Mouse (Mus musculus) heart, embryonic 10.5 days (tissue): Measurements from ENCODE around the gene Ywhab. TPM values are rescaled to one million over a fixed set of nuclear protein-coding genes. Genes with fewer than 3 reads are reported as not detected.

Experiments used
- DNase-seq: peaks from one replicate; pipeline ENCODE4 v3.0.0-alpha.2; 2017; ENCODE audit warnings: low spot score
- H3K27ac ChIP-seq: fragments of 300-500 bp; sonication (generic); 2 replicates; pipeline ENCODE4 v1.5.1; 2016; ENCODE audit warnings: mild to moderate bottlenecking
- H3K27me3 ChIP-seq: fragments of 300-500 bp; sonication (generic); 2 replicates; pipeline ENCODE4 v1.6.1; 2016; ENCODE audit warnings: mild to moderate bottlenecking; ENCODE audit not compliant: poor library complexity, insufficient read depth, severe bottlenecking
- H3K36me3 ChIP-seq: fragments of 300-500 bp; sonication (generic); 2 replicates; pipeline ENCODE4 v1.6.1; 2016; ENCODE audit warnings: mild to moderate bottlenecking, moderate library complexity
- H3K4me1 ChIP-seq: fragments of 300-500 bp; sonication (generic); 2 replicates; pipeline ENCODE4 v1.6.1; 2016; ENCODE audit warnings: mild to moderate bottlenecking
- H3K4me3 ChIP-seq: fragments of 300-500 bp; sonication (generic); 2 replicates; pipeline ENCODE4 v1.5.1; 2016; ENCODE audit warnings: mild to moderate bottlenecking, moderate library complexity
- H3K9me3 ChIP-seq: fragments of 300-500 bp; sonication (generic); 2 replicates; pipeline ENCODE4 v1.6.1; 2016; ENCODE audit warnings: mild to moderate bottlenecking, moderate library complexity
- WGBS: fragments of 180-500 bp; shearing (Covaris S2); methylation state at CpG from one replicate; pipeline ENCODE4 v1.1.7; 2016; 5-methylcytosine and 5-hydroxymethylcytosine counted together
- polyA plus RNA-seq: library from polyadenylated mRNA; unstranded; fragments of >200 nt; fragmentation: Nextera tagmentation; extraction: Ambion mirVana; gene quantifications from 2 replicates; pipeline ENCODE4 v1.2.1, GENCODE M21; 2016

Ywhab gene
- polyA plus RNA-seq, 1 experiment from 2014 or later, result 296 TPM

DNA sequence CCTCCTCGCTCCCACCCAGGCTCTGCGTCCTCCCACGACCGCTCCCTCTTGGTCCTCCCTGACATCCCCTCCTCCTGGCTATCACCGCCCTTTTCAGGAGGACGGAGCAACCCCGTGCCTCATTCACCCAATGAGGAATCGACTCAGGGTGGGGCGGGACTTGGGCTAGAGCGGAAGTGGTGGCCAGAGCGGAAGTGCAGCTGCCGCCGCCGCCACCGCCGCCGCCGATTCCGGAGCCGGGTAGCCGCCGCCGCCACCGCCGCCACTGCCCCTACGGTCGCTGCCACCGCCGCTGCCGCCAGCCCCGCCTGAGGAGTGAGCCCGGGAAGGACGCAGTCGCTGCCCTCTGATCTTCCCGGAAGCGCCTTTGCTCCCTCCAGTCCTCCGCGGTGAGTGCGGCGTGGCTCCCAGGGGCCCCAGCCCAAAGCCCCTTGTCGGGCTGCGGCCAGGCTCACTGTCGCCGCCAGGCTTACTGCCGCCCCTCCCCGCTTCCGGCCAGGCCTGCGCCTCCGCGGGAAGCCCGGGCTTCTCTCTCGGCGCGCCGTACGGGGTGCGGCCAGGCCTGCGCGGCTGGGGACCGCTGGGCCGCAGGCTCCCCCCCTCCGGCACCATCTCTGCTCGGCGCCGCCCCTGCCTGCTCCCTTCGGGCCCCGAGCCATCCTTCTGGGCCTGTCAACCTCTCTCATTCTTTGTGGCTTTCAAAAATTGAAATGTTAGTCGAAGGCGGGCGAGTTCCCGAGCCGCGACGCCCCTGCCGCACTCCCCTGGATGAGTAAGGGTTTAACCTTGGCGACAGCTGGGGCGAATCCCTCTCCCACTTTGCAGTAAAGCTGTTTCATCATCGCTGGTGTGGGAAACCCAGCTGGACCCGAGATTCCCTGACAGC lies 460 bp downstream of the Ywhab start:
- H3K4me1 ChIP-seq, result peaks cover 27% of the 10 kb centered on the region
- peaks cover 11% of the 10 kb centered on the region for H3K36me3 ChIP-seq
- H3K27ac ChIP-seq, result peak overlapping the region; percentile 98
- WGBS, result under 1% methylated on average over 69 of the region's 79 CpGs
- peak; percentile 99 for DNase-seq
- H3K9me3 ChIP-seq, result no peaks in the 10 kb centered on the region
- H3K27me3 ChIP-seq, result no peaks in the 10 kb centered on the region
- H3K4me3 ChIP-seq, result peak overlapping the region; percentile 98

GRCm38 (mm10) chr2:163996275-163996674 lies 1.5 kb downstream of the Ywhab start:
- 79% methylated on average over 6 of the region's 6 CpGs for WGBS
- Histone ChIP-seq H3K4me1 (peaks cover 29% of the 10 kb centered on the region), H3K27ac (peak overlapping the region; percentile 98)

GRCm38 (mm10) chr2:163996899-163997298 lies 2.1 kb downstream of the Ywhab start:
- Histone ChIP-seq H3K27me3 (no peaks in the 10 kb centered on the region), H3K36me3 (peaks cover 11% of the 10 kb centered on the region), H3K4me1 (peaks cover 33% of the 10 kb centered on the region), H3K9me3 (no peaks in the 10 kb centered on the region), H3K4me3 (no peak overlapping the region), H3K27ac (no peak overlapping the region)
- DNase-seq, result no peak
- WGBS, result 68% methylated on average over 5 of the region's 5 CpGs

More at GRCm38 (mm10) chr2:163996275-163996674, 1.5 kb downstream of the Ywhab start:
- Histone ChIP-seq H3K9me3 (no peaks in the 10 kb centered on the region), H3K36me3 (peaks cover 11% of the 10 kb centered on the region), H3K4me3 (peak overlapping the region; percentile 98), H3K27me3 (no peaks in the 10 kb centered on the region)
- no peak for DNase-seq

GRCm38 (mm10) chr2:163998981-163999380 lies 4.2 kb downstream of the Ywhab start:
- 93% methylated on average over 6 of the region's 6 CpGs for WGBS

DNA sequence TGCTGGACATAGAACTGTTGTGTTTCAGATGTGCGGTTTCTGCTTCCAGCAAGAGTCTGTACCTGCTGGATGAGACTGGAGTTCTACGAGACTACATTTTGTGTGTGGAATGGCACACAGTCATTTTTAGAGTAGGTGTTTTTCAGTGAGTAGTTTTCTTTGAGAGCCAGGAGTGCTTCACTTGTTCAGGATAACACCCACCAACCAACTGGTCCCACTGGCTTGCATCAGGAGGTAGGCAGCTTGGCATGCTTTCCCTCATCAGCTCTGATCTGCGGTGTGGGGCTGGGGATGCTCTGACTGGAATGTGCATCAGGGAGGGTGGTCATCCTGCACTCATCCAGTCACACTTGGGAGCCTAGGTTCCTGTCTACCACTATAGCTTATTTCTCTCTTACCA lies 7.9 kb downstream of the Ywhab start:
- no peaks in the 10 kb centered on the region for H3K9me3 ChIP-seq
- WGBS, result 90% methylated on average over 3 of the region's 3 CpGs
- no peaks in the 10 kb centered on the region for H3K27me3 ChIP-seq
- no peak overlapping the region for H3K27ac ChIP-seq
- no peak for DNase-seq
- H3K4me1 ChIP-seq, result peaks cover 47% of the 10 kb centered on the region
- H3K4me3 ChIP-seq, result no peak overlapping the region
- H3K36me3 ChIP-seq, result peaks cover 10% of the 10 kb centered on the region

More at GRCm38 (mm10) chr2:163998981-163999380, 4.2 kb downstream of the Ywhab start:
- H3K4me1 ChIP-seq, result peaks cover 42% of the 10 kb centered on the region
- H3K36me3 ChIP-seq, result peaks cover 11% of the 10 kb centered on the region
- no peak for DNase-seq
- H3K9me3 ChIP-seq, result no peaks in the 10 kb centered on the region
- no peak overlapping the region for H3K27ac ChIP-seq
- no peak overlapping the region for H3K4me3 ChIP-seq
- H3K27me3 ChIP-seq, result no peaks in the 10 kb centered on the region

DNA sequence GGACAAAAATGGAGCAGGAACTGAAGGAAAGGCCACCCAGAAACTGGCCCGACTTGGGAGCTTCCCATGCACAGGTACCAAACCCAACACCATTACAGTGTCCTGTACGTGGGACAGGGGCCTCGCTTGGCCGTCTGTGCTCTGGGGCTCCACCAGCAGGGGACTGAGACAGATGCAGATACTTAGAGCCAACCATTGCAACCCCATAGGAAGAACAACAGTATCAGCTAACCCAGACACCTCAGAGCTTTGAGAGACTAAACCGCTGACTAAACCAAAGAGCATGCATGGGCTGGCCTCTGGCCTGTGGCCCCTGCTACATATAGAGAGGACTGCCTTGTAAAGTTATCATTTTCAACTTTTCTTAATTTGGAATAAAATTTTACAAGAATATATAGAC lies 9.7 kb downstream of the Ywhab start:
- 60% methylated on average over 5 of the region's 5 CpGs for WGBS
- no peak for DNase-seq
- no peaks in the 10 kb centered on the region for H3K36me3 ChIP-seq
- H3K27me3 ChIP-seq, result no peaks in the 10 kb centered on the region
- peaks cover 56% of the 10 kb centered on the region for H3K4me1 ChIP-seq
- H3K27ac ChIP-seq, result no peak overlapping the region
- no peak overlapping the region for H3K4me3 ChIP-seq
- no peaks in the 10 kb centered on the region for H3K9me3 ChIP-seq

DNA sequence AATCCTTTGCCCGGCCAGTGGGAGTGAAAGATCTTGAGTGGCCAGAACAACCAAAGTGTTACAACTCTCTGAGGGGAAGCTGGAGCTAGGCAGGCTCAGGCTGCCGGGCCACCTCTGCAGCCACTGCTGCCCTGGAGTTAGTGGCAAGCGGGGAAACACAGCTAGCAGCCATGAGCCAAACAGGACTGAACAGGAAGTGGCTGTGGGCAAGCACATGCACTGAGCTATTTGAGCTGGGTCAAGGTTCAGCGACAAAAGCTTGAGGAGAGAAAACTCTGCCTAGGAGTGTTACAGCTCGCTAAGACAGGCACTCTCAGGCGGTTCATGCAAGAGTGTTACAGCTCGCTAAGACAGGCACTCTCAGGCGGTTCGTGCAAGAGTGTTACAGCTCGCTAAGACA lies 12.2 kb downstream of the Ywhab start:
- no peak for DNase-seq
- Histone ChIP-seq H3K27me3 (no peaks in the 10 kb centered on the region), H3K4me3 (0 out of 2 replicates have a peak overlapping the region, but pooled peaks have one; percentile 8), H3K36me3 (peaks cover 10% of the 10 kb centered on the region), H3K27ac (peak overlapping the region; percentile 52), H3K4me1 (peaks cover 51% of the 10 kb centered on the region), H3K9me3 (no peaks in the 10 kb centered on the region)
- 60% methylated on average over 10 of the region's 10 CpGs for WGBS

- H3K4me3 ChIP-seq, result no peak overlapping the region
- peaks cover 16% of the 10 kb centered on the region for H3K36me3 ChIP-seq
- no peak for DNase-seq
- H3K27me3 ChIP-seq, result no peaks in the 10 kb centered on the region
- 89% methylated on average over 8 of the region's 8 CpGs for WGBS
- H3K27ac ChIP-seq, result no peak overlapping the region
- peaks cover 51% of the 10 kb centered on the region for H3K4me1 ChIP-seq
- no peaks in the 10 kb centered on the region for H3K9me3 ChIP-seq
These were observed 12.8 kb downstream of the Ywhab start for GRCm38 (mm10) chr2:164007547-164007946.

DNA sequence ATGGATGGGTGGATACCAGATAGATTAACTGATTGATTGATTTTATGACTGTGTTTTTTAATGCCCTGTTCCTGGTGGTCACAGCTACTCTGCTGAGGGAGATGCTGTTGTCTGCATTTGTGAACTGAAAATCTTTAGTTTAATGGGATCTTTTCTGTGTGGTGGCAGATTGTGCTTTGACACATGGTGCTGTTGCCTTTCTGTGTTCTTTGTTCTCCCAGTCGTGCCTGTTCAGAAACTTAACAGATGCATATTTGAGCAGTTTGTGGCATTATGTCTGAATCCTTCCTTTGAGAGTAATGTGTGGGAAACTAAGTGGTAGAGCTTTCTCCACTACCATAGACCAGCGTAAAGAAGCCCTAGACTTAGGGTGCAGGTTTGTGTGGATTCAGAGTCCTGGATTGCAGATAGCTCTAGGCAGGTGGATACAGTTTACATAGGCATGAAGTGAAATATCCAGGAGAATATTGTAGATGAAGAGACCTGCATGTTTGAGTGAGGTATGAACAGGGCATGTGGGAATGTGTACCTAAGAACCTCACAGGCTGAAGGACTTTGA lies 13.3 kb downstream of the Ywhab start:
- Histone ChIP-seq H3K27ac (no peak overlapping the region), H3K4me3 (no peak overlapping the region), H3K9me3 (no peaks in the 10 kb centered on the region), H3K27me3 (no peaks in the 10 kb centered on the region), H3K4me1 (peaks cover 48% of the 10 kb centered on the region), H3K36me3 (peaks cover 21% of the 10 kb centered on the region)
- DNase-seq, result no peak
- 91% methylated on average over 2 of the region's 2 CpGs for WGBS

DNA sequence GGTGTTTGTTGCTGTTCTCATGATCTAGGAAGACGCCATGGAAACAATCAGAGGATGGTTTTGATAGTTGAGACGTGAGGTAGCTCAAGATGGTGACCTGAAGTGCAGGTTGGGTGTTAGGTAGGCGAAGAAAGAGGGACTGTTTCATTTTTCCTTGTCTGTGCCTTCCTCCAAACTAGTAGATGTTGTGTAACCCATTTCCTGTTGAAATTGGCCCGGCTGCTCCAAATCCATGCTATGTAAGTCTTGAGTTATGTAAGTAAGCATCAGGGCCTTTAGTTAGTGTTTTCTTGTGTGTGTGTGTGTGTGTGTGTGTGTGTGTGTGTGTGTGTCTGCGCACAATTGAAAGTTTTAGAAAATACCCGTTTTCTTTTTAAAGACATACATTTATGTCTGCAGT lies 14.5 kb downstream of the Ywhab start:
- H3K4me1 ChIP-seq, result peaks cover 40% of the 10 kb centered on the region
- no peak overlapping the region for H3K4me3 ChIP-seq
- WGBS, result 84% methylated on average over 6 of the region's 6 CpGs
- no peak for DNase-seq
- peaks cover 32% of the 10 kb centered on the region for H3K36me3 ChIP-seq
- no peaks in the 10 kb centered on the region for H3K9me3 ChIP-seq
- H3K27me3 ChIP-seq, result no peaks in the 10 kb centered on the region
- no peak overlapping the region for H3K27ac ChIP-seq

- whole genome bisulfite sequencing, result 90% methylated on average over 5 of the region's 5 CpGs
- peaks cover 28% of the 10 kb centered on the region for H3K4me1 ChIP-seq
- no peaks in the 10 kb centered on the region for H3K27me3 ChIP-seq
- H3K9me3 ChIP-seq, result no peaks in the 10 kb centered on the region
- H3K36me3 ChIP-seq, result peaks cover 45% of the 10 kb centered on the region
- H3K27ac ChIP-seq, result no peak overlapping the region
- no peak for DNase-seq
- no peak overlapping the region for H3K4me3 ChIP-seq
These were observed 15.7 kb downstream of the Ywhab start for GRCm38 (mm10) chr2:164010496-164010895.

GRCm38 (mm10) chr2:164010944-164011343 lies 16.2 kb downstream of the Ywhab start:
- Histone ChIP-seq H3K27ac (no peak overlapping the region), H3K27me3 (no peaks in the 10 kb centered on the region), H3K4me3 (no peak overlapping the region), H3K9me3 (no peaks in the 10 kb centered on the region), H3K36me3 (peaks cover 50% of the 10 kb centered on the region), H3K4me1 (peaks cover 24% of the 10 kb centered on the region)
- DNase-seq, result no peak
- WGBS, result 77% methylated on average over 3 of the region's 3 CpGs

- Histone ChIP-seq H3K9me3 (no peaks in the 10 kb centered on the region), H3K36me3 (peaks cover 86% of the 10 kb centered on the region), H3K27ac (no peak overlapping the region), H3K4me1 (0 out of 2 replicates have a peak, but pooled peaks cover 2% of the 10 kb centered on the region), H3K27me3 (no peaks in the 10 kb centered on the region), H3K4me3 (no peak overlapping the region)
- WGBS, result 92% methylated on average over 16 of the region's 16 CpGs
- DNase-seq, result no peak
These were observed 20.5 kb downstream of the Ywhab start for GRCm38 (mm10) chr2:164015304-164015703.
